Mouse (Mus musculus): ENCODE measurements at regions not wholly inside any gene's neighbourhood (a gene's known extent, or its start where the extent isn't known, plus 50 kb on each side); places are given as distances from the start of the nearest gene placed in this dataset.

- TF ChIP-seq CTCF (IDR thresholded peaks at IDR 0.05; ENCODE audit: borderline replicate concordance, insufficient read depth, low read depth, low read length) (no peak), POLR2A (IDR thresholded peaks at IDR 0.05; ENCODE audit: borderline replicate concordance, insufficient read depth, low read length) (no peak)
Measured at GRCm38 (mm10) chr13:28754207-28754606, 199.3 kb downstream of the Sox4 start.
